Mouse (Mus musculus): ENCODE measurements around the gene Cux2. TPM values are rescaled to one million over a fixed set of nuclear protein-coding genes. Genes with fewer than 3 reads are reported as not detected.

The Cux2 gene
- polyA plus RNA-seq, 1 experiment from 2014 or later: 16.9 TPM

DNA sequence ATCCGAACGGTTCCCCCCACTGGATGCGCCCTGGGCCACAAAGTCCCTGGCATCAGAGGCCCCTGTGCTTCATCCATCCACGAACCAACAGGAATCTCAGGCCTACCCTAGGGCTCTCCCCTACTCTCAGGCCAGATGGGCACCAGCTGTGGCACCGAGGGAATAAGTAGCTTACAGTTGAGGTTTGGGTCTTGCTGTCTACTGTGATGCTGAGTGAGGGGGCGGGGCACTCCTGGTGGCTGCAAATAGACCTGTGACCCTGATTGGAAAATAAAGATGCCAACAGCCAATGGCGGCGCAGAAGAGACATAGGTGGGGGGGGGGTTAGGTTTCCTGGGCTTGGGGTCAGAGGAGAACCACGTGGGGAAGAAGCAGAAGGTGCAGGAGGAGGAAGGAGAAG, 38.6 kb downstream of the Cux2 start:
- H3K4me3 ChIP-seq: no peak overlapping the region
- H3K36me3 ChIP-seq (ENCODE audit: poor library complexity, severe bottlenecking): no peaks in the 10 kb centered on the region
- H3K27ac ChIP-seq: no peak overlapping the region
- WGBS: 38% methylated on average over 9 of the region's 9 CpGs
- peaks cover 5% of the 10 kb centered on the region; the same call in 1 of the 2 replicates for H3K9me3 ChIP-seq (replicated peaks)
- H3K4me1 ChIP-seq: no peaks in the 10 kb centered on the region
- H3K9ac ChIP-seq: no peak overlapping the region
- H3K4me2 ChIP-seq: no peak overlapping the region
- no peaks in the 10 kb centered on the region for H3K27me3 ChIP-seq
- no peak for ATAC-seq

GRCm38 (mm10) chr5:122007946-122008441, 41.9 kb downstream of the Cux2 start:
- peaks cover 7% of the 10 kb centered on the region; the same call in 1 of the 2 replicates for H3K9me3 ChIP-seq (replicated peaks)
- ATAC-seq: no peak
- H3K4me3 ChIP-seq: no peak overlapping the region
- H3K27ac ChIP-seq: no peak overlapping the region
- no peaks in the 10 kb centered on the region for H3K4me1 ChIP-seq
- no peaks in the 10 kb centered on the region for H3K36me3 ChIP-seq (ENCODE audit: poor library complexity, severe bottlenecking)
- WGBS: 92% methylated on average over 10 of the region's 10 CpGs
- no peaks in the 10 kb centered on the region for H3K27me3 ChIP-seq
- H3K4me2 ChIP-seq: no peak overlapping the region
- no peak overlapping the region for H3K9ac ChIP-seq

- WGBS: 73% methylated on average over 6 of the region's 6 CpGs
- H3K27ac ChIP-seq: no peak overlapping the region
These were observed 46.4 kb downstream of the Cux2 start for GRCm38 (mm10) chr5:122003460-122003859.

DNA sequence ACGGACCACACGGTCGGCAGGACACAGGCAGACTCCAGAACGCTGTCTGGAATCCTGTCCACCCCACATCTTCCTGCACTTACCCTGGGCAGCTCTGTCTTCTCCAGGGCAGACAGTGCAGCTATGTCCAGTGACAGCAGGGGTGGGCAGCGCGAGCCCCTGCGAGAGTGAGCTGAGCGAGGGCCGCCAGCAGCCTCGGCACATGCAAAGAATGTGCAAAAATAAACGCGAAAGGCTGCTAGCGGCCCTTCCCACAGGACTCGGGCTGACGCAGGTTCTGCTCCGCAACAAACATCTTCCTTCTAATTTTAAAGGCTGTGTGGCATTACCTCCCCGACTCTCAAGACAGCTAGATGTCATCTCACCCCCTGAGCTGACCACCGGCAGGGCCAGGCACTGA, 47.8 kb downstream of the Cux2 start:
- H3K4me1 ChIP-seq: peaks cover 10% of the 10 kb centered on the region; the same call in 1 of the 2 replicates
- H3K9me3 ChIP-seq (replicated peaks): peaks cover 7% of the 10 kb centered on the region; the same call in 1 of the 2 replicates
- whole genome bisulfite sequencing: 71% methylated on average over 18 of the region's 18 CpGs
- H3K4me2 ChIP-seq: no peak overlapping the region
- ATAC-seq: no peak
- no peaks in the 10 kb centered on the region for H3K27me3 ChIP-seq
- no peak overlapping the region for H3K9ac ChIP-seq
- peak overlapping the region; percentile 4; the same call in 1 of the 2 replicates for H3K27ac ChIP-seq
- H3K36me3 ChIP-seq (ENCODE audit: poor library complexity, severe bottlenecking): no peaks in the 10 kb centered on the region
- H3K4me3 ChIP-seq: no peak overlapping the region

More at GRCm38 (mm10) chr5:122003460-122003859, 46.4 kb downstream of the Cux2 start:
- Histone ChIP-seq H3K4me1 (peaks cover 10% of the 10 kb centered on the region; the same call in 1 of the 2 replicates), H3K27me3 (no peaks in the 10 kb centered on the region), H3K4me2 (no peak overlapping the region), H3K9ac (no peak overlapping the region), H3K9me3 (replicated peaks) (peaks cover 7% of the 10 kb centered on the region; the same call in 1 of the 2 replicates), H3K4me3 (no peak overlapping the region), H3K36me3 (ENCODE audit: poor library complexity, severe bottlenecking) (no peaks in the 10 kb centered on the region)
- ATAC-seq: no peak

DNA sequence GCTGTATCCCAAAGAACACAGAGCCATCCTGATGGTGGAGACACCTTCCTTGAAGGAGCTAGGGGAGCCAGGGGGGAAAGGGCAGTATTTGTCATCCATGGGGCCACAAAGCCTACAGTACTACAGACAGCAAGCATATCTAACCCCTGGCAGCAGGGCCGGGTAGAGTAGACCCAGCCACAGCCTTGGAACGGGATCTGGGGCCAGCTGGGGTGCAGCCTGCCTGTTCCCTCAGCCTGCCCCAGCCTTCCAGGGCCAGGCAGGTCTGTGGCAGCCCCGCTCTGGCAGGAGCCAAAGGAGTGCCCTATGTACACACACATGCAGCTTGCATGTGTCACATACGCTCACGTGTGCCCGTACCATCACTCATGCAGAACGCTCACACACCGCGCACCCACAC, 48.6 kb downstream of the Cux2 start:
- ATAC-seq: no peak
- 96% methylated on average over 9 of the region's 9 CpGs for WGBS

GRCm38 (mm10) chr5:122000381-122000780, 49.5 kb downstream of the Cux2 start:
- H3K9ac ChIP-seq: no peak overlapping the region
- peaks cover 10% of the 10 kb centered on the region; the same call in 1 of the 2 replicates for H3K4me1 ChIP-seq
- no peaks in the 10 kb centered on the region for H3K36me3 ChIP-seq (ENCODE audit: poor library complexity, severe bottlenecking)
- H3K4me3 ChIP-seq: no peak overlapping the region
- H3K9me3 ChIP-seq (replicated peaks): no peaks in the 10 kb centered on the region
- H3K27me3 ChIP-seq: no peaks in the 10 kb centered on the region
- 89% methylated on average over 16 of the region's 16 CpGs for WGBS
- no peak overlapping the region for H3K4me2 ChIP-seq
- H3K27ac ChIP-seq: no peak overlapping the region
- peak; percentile 36; the same call in 1 of the 2 replicates for ATAC-seq

More for the DNA sequence above, 48.6 kb downstream of the Cux2 start:
- Histone ChIP-seq H3K9ac (no peak overlapping the region), H3K4me3 (no peak overlapping the region), H3K27me3 (no peaks in the 10 kb centered on the region), H3K4me1 (peaks cover 10% of the 10 kb centered on the region; the same call in 1 of the 2 replicates), H3K36me3 (ENCODE audit: poor library complexity, severe bottlenecking) (no peaks in the 10 kb centered on the region), H3K27ac (no peak overlapping the region; the same call in 1 of the 2 replicates), H3K9me3 (replicated peaks) (peaks cover 2% of the 10 kb centered on the region; the same call in 1 of the 2 replicates), H3K4me2 (no peak overlapping the region)

DNA sequence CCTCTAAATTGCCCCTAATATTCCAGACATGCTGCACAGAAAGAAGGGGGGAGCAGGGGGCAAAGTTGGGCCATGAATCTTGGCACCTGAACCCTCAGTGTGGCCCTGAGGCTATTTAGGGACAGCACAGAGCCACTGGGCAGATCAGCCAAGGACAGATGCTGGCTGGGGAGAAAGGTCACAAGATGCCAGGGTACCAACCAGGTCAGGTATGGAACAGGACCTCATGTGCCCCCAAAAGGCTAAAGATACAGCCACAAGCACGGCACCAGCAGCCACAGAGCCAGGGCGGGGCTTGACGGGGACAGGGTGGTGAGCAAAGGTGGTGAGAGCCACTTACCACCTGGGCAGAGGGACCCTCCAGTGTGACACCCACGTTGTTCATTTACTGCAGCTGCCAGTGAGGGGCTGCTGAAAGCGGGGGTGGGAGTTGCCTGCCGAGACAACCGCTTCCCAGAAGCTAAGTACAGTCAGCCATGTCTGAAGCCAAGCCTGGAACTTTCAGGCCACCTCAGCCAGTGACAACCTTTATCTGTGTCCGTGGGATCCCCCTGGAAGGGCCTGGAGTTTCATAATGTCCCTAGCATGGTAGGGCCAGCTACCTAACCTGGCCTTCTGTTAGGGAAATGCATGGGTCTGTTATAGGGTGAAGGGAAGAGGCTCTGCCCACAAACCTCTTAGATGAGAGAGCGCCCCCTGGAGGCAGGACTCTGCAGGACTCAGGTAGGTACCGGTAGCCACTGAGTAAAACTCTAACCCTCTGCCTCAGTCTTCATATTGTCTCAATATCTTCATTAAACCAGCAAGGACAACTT, 50.7 kb downstream of the Cux2 start:
- H3K4me2 ChIP-seq: no peak overlapping the region
- no peaks in the 10 kb centered on the region for H3K36me3 ChIP-seq (ENCODE audit: poor library complexity, severe bottlenecking)
- H3K9me3 ChIP-seq (replicated peaks): no peaks in the 10 kb centered on the region
- no peak overlapping the region for H3K9ac ChIP-seq
- peaks cover 22% of the 10 kb centered on the region; the same call in 1 of the 2 replicates for H3K4me1 ChIP-seq
- WGBS: 61% methylated on average over 10 of the region's 10 CpGs
- H3K4me3 ChIP-seq: no peak overlapping the region
- no peak overlapping the region for H3K27ac ChIP-seq
- no peaks in the 10 kb centered on the region for H3K27me3 ChIP-seq
- no peak for ATAC-seq

DNA sequence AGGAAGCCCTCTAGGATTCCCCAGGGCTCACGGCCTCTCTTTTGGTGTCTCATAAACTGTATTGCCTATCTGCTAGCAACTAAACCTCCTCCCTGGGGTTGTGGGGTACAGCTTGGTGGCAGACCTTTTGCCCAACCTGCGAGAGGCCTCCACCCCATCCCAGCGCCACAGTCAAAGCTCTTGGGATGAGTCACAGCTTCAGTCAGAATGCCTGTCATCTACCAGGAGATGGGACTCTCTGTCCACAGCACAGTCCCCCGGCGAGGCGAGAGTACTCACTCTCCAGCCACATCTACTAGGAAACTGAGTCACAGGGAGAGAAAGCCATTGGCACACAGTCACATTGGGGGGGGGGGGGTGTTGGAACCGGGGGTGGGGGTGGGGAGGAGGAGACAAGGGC, 51.6 kb downstream of the Cux2 start:
- no peaks in the 10 kb centered on the region for H3K36me3 ChIP-seq (ENCODE audit: poor library complexity, severe bottlenecking)
- H3K27ac ChIP-seq: no peak overlapping the region
- 92% methylated on average over 6 of the region's 7 CpGs for WGBS
- no peak for ATAC-seq
- no peak overlapping the region for H3K4me3 ChIP-seq
- no peaks in the 10 kb centered on the region for H3K27me3 ChIP-seq
- no peaks in the 10 kb centered on the region for H3K9me3 ChIP-seq (replicated peaks)
- H3K9ac ChIP-seq: no peak overlapping the region
- H3K4me1 ChIP-seq: peaks cover 23% of the 10 kb centered on the region; the same call in 1 of the 2 replicates
- H3K4me2 ChIP-seq: no peak overlapping the region

DNA sequence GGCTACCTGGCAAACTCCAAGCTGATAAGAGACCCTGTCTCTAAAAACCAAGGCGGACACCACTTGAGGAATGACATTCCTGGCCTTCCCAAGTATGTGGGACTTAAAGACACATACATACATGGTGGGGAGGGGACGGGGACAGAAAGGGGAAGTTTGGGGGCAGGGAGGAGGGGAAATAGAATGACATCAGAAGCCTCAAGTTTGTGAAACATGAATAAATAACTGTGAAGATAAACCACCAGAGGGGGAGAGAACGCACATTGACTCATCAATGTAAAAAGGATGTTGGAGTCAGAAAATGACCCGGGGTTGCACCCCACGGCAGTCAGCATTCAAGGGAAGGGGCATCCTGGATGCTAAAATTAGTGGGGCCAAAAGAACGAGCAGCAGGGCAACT, 53.2 kb downstream of the Cux2 start:
- Histone ChIP-seq H3K4me1 (peaks cover 18% of the 10 kb centered on the region; the same call in 1 of the 2 replicates), H3K9me3 (replicated peaks) (no peaks in the 10 kb centered on the region), H3K9ac (no peak overlapping the region), H3K36me3 (ENCODE audit: poor library complexity, severe bottlenecking) (no peaks in the 10 kb centered on the region), H3K27me3 (no peaks in the 10 kb centered on the region), H3K4me3 (no peak overlapping the region), H3K27ac (no peak overlapping the region), H3K4me2 (no peak overlapping the region)
- ATAC-seq: no peak
- WGBS: 85% methylated on average over 6 of the region's 6 CpGs

DNA sequence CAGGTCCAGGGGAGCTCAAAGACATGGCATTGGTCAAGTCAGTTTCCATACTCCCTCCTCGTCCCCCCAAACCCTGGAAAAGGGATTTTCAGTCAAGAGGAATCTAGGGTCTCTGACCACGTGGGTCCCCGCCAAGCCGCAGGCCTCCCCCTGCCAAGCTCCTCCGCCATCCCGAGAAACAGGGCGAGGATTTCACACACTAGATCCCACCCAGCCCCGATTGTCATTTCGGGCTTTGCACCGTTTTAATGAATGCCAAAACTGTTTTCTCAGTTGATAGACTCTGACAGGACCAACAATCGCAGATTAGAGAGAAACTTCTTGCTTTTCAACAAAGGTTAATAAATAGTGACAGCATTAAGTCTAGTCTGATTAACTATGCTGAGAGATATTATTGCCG, 55.1 kb downstream of the Cux2 start:
- Histone ChIP-seq H3K9me3 (replicated peaks) (no peaks in the 10 kb centered on the region), H3K36me3 (ENCODE audit: poor library complexity, severe bottlenecking) (no peaks in the 10 kb centered on the region), H3K4me2 (no peak overlapping the region), H3K27ac (no peak overlapping the region), H3K9ac (no peak overlapping the region), H3K27me3 (no peaks in the 10 kb centered on the region), H3K4me3 (no peak overlapping the region), H3K4me1 (peaks cover 13% of the 10 kb centered on the region; the same call in 1 of the 2 replicates)
- no peak for ATAC-seq
- 67% methylated on average over 12 of the region's 12 CpGs for WGBS

DNA sequence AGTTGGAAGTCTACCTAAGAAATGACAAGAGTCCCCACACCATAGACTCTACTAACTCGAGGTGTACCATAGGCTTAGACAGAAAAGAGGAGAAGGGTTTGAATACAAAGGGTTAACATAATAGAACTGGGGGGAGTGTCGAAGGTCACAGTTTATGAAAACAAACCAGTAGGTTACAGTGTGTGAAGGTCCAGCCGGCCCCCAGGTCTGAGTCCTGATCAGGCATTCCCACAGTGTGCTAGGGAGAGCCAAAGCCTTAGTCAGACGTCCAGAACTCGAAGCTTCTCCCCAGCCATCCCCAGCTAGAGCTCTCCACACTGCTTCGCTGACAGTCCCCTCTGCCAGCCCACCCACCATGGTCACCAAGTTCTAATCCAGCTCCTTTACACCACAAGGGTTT, 58.0 kb downstream of the Cux2 start:
- Histone ChIP-seq H3K27ac (no peak overlapping the region), H3K27me3 (no peaks in the 10 kb centered on the region), H3K4me1 (peaks cover 13% of the 10 kb centered on the region; the same call in 1 of the 2 replicates), H3K36me3 (ENCODE audit: poor library complexity, severe bottlenecking) (peaks cover 3% of the 10 kb centered on the region; the same call in 1 of the 2 replicates), H3K9me3 (replicated peaks) (no peaks in the 10 kb centered on the region), H3K4me2 (no peak overlapping the region), H3K9ac (no peak overlapping the region), H3K4me3 (no peak overlapping the region)
- no peak for ATAC-seq
- WGBS: 53% methylated on average over 6 of the region's 6 CpGs

DNA sequence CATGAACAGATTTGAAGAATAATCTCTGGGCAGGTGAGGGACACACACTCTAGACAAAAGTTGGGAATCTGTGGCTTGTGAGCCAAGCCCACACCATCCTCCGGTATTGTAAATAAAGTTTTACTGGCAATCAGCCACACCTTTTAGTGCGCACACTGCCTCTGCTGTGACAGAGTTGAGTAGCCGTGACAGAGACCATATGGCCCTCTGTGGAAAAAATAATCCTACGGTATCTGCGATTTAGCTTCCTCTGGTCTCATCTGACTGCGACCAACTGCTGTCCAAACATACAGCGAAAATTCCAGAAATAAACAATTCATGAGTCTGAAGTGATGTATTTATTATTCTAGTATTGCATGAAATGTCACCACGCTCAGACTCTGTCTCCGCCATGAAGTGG, 64.0 kb downstream of the Cux2 start:
- 81% methylated on average over 9 of the region's 9 CpGs for WGBS
- H3K4me3 ChIP-seq: no peak overlapping the region
- H3K4me1 ChIP-seq: peaks cover 19% of the 10 kb centered on the region
- peaks cover 3% of the 10 kb centered on the region; the same call in 1 of the 2 replicates for H3K36me3 ChIP-seq (ENCODE audit: poor library complexity, severe bottlenecking)
- no peak overlapping the region for H3K27ac ChIP-seq
- ATAC-seq: no peak
- no peaks in the 10 kb centered on the region for H3K27me3 ChIP-seq
- H3K9ac ChIP-seq: no peak overlapping the region
- no peaks in the 10 kb centered on the region for H3K9me3 ChIP-seq (replicated peaks)
- no peak overlapping the region for H3K4me2 ChIP-seq

Data from forebrain, embryonic 13.5 days (tissue).